Mouse (Mus musculus) CH12.LX (cell line): ENCODE data around the gene Kif6. TPM values are rescaled to one million over a fixed set of nuclear protein-coding genes. Genes with fewer than 3 reads are reported as not detected.
A peak's percentile ranks its signal among the peaks of the same experiment; 100 is the strongest.

Experiments
- DNase-seq: peaks from one replicate; pipeline ENCODE4 v3.0.0-alpha.2; 2013; ENCODE audit errors: extremely low read depth
- H3K27ac ChIP-seq: 2 replicates; pipeline ENCODE4 v1.5.1; 2012; ENCODE audit warnings: low read depth, mild to moderate bottlenecking, control low read depth, moderate library complexity; ENCODE audit not compliant: insufficient read depth
- H3K27me3 ChIP-seq: replicated peaks from 2 replicates; pipeline ENCODE3; 2012; ENCODE audit warnings: inconsistent platforms
- H3K36me3 ChIP-seq, 2 experiments: replicated peaks in 1 of 2; 2 replicates each; pipeline versions ENCODE3 to v1.6.1; 2012; ENCODE audit warnings: inconsistent platforms in 1 of 2, low read length in 1 of 2, mild to moderate bottlenecking in 1 of 2, mixed read lengths in 1 of 2, moderate library complexity in 1 of 2; ENCODE audit not compliant: control insufficient read depth in 1 of 2, insufficient read depth in 1 of 2
- H3K4me1 ChIP-seq, 2 experiments: 2 replicates each; pipeline ENCODE4 v1.6.1; 2012; ENCODE audit warnings: inconsistent platforms in 1 of 2, moderate library complexity in 1 of 2; ENCODE audit not compliant: insufficient read depth in 2 of 2, control insufficient read depth in 1 of 2
- H3K4me2 ChIP-seq: 2 replicates; pipeline ENCODE4 v1.6.1; 2012; ENCODE audit warnings: low read depth, mild to moderate bottlenecking, control low read depth; ENCODE audit not compliant: poor library complexity, insufficient read depth, severe bottlenecking
- H3K4me3 ChIP-seq, 3 experiments: fragments of 150-350 bp in 1 of 3; sonication (generic) in 1 of 3; replicated peaks in 1 of 3; 2 replicates each; pipeline versions ENCODE3 to v1.5.1; 2011 to 2012; ENCODE audit warnings: low read depth in 2 of 3, low read length in 2 of 3, mild to moderate bottlenecking in 2 of 3, moderate library complexity in 2 of 3, control low read depth in 1 of 3, improper control_type of control experiment in 1 of 3, inconsistent platforms in 1 of 3, mixed read lengths in 1 of 3; ENCODE audit not compliant: poor library complexity in 1 of 3
- H3K79me2 ChIP-seq: replicated peaks from 2 replicates; pipeline ENCODE4 v1.6.1; 2012; ENCODE audit warnings: mild to moderate bottlenecking, moderate library complexity; ENCODE audit not compliant: control insufficient read depth, poor library complexity, insufficient read depth, severe bottlenecking; ENCODE audit errors: extremely low read depth
- H3K9ac ChIP-seq: 2 replicates; pipeline ENCODE4 v1.6.1; 2012; ENCODE audit warnings: low read depth, mild to moderate bottlenecking, control low read depth, moderate library complexity; ENCODE audit not compliant: insufficient read depth
- H3K9me3 ChIP-seq: replicated peaks from 2 replicates; pipeline ENCODE3; 2012; ENCODE audit warnings: low read length, inconsistent platforms, mixed read lengths
- CHD2 ChIP-seq: IDR thresholded peaks from 2 replicates; pipeline ENCODE4 v1.6.1; 2011; ENCODE audit warnings: low read length, improper control_type of control experiment
- CTCF ChIP-seq, 2 experiments: IDR thresholded peaks in 1 of 2; conservative IDR thresholded peaks in 1 of 2; 2 replicates each; pipeline ENCODE4 v1.5.1; 2011 to 2012; ENCODE audit warnings: low read depth in 2 of 2, low read length in 2 of 2, improper control_type of control experiment in 1 of 2, inconsistent platforms in 1 of 2, mild to moderate bottlenecking in 1 of 2, moderate library complexity in 1 of 2
- GABPA ChIP-seq: IDR thresholded peaks from 2 replicates; pipeline ENCODE4 v1.6.1; 2012; ENCODE audit warnings: low read depth, low read length, improper control_type of control experiment, inconsistent platforms; ENCODE audit not compliant: insufficient replicate concordance
- HCFC1 ChIP-seq: IDR thresholded peaks from 2 replicates; pipeline ENCODE4 v1.6.1; 2012; ENCODE audit warnings: low read depth, mild to moderate bottlenecking, inconsistent platforms, low read length, improper control_type of control experiment
- IRF4 ChIP-seq: IDR thresholded peaks from 2 replicates; pipeline ENCODE4 v1.6.1; 2014; ENCODE audit warnings: low read depth, mild to moderate bottlenecking, inconsistent platforms, low read length, improper control_type of control experiment
- JUN ChIP-seq: IDR thresholded peaks from 2 replicates; pipeline ENCODE4 v1.6.1; 2011; ENCODE audit warnings: low read depth, mild to moderate bottlenecking, low read length, improper control_type of control experiment, moderate library complexity; ENCODE audit not compliant: insufficient read depth
- JUND ChIP-seq: conservative IDR thresholded peaks from 2 replicates; pipeline ENCODE4 v1.6.1; 2011; ENCODE audit warnings: low read depth, low read length, improper control_type of control experiment
- MAFK ChIP-seq: IDR thresholded peaks from 2 replicates; pipeline ENCODE4 v1.6.1; 2011; ENCODE audit warnings: low read length, improper control_type of control experiment; ENCODE audit not compliant: insufficient replicate concordance
- MAX ChIP-seq: IDR thresholded peaks from 2 replicates; pipeline ENCODE4 v1.6.1; 2011; ENCODE audit warnings: low read length, improper control_type of control experiment
- MAZ ChIP-seq: IDR thresholded peaks from 2 replicates; pipeline ENCODE4 v1.6.1; 2012; ENCODE audit warnings: low read depth, mild to moderate bottlenecking, inconsistent platforms, low read length, improper control_type of control experiment, moderate library complexity
- MEF2A ChIP-seq: IDR thresholded peaks from 2 replicates; pipeline ENCODE4 v1.6.1; 2014; ENCODE audit warnings: low read depth, mild to moderate bottlenecking, inconsistent platforms, low read length, improper control_type of control experiment, borderline replicate concordance
- NELFE ChIP-seq: IDR thresholded peaks from 2 replicates; pipeline ENCODE4 v1.6.1; 2011; ENCODE audit warnings: low read depth, low read length, improper control_type of control experiment
- NRF1 ChIP-seq: IDR thresholded peaks from 2 replicates; pipeline ENCODE4 v1.6.1; 2014; ENCODE audit warnings: low read depth, mild to moderate bottlenecking, inconsistent platforms, low read length, improper control_type of control experiment, moderate library complexity
- PAX5 ChIP-seq: IDR thresholded peaks from 2 replicates; pipeline ENCODE4 v1.6.1; 2012; ENCODE audit warnings: low read length, inconsistent platforms, mixed read lengths
- POLR2AphosphoS2 ChIP-seq: IDR thresholded peaks from 2 replicates; pipeline ENCODE4 v1.6.1; 2011; ENCODE audit warnings: low read depth, low read length, improper control_type of control experiment
- SIN3A ChIP-seq: IDR thresholded peaks from 2 replicates; pipeline ENCODE4 v1.6.1; 2012; ENCODE audit warnings: low read length, improper control_type of control experiment, inconsistent platforms
- SMC3 ChIP-seq: IDR thresholded peaks from 2 replicates; pipeline ENCODE4 v1.6.1; 2011; ENCODE audit warnings: low read depth, low read length, improper control_type of control experiment
- TBP ChIP-seq: conservative IDR thresholded peaks from 2 replicates; pipeline ENCODE4 v1.6.1; 2011; ENCODE audit warnings: low read depth, low read length, improper control_type of control experiment
- UBTF ChIP-seq: IDR thresholded peaks from 2 replicates; pipeline ENCODE4 v1.6.1; 2012; ENCODE audit warnings: low read depth, mild to moderate bottlenecking, inconsistent platforms, low read length, improper control_type of control experiment, moderate library complexity
- ZC3H11A ChIP-seq: IDR thresholded peaks from 2 replicates; pipeline ENCODE4 v1.6.1; 2012; ENCODE audit warnings: low read depth, mild to moderate bottlenecking, inconsistent platforms, low read length, improper control_type of control experiment
- ZNF384 ChIP-seq: IDR thresholded peaks from 2 replicates; pipeline ENCODE4 v1.6.1; 2012; ENCODE audit warnings: low read depth, low read length, improper control_type of control experiment, inconsistent platforms
- dilution Hi-C: fragments of 300-500 bp; cut with MboI; formaldehyde crosslinking; loops from 2 replicates; pipeline ENCODE4 v1.14.3; 2020; ENCODE audit warnings: low sequenced_read_pairs; ENCODE audit not compliant: extremely low pct_unique_long_range_greater_than_20kb, extremely low pct_ligation_motif_present
- in situ Hi-C: fragments of 300-500 bp; cut with MboI; formaldehyde crosslinking; loops from 3 replicates; pipeline ENCODE4 v1.14.3; 2019; ENCODE audit warnings: low sequenced_read_pairs, low pct_ligation_motif_present, low pct_unique_long_range_greater_than_20kb, mixed read lengths
- polyA plus RNA-seq: library from polyadenylated mRNA; unstranded; fragments of >175 nt; gene quantifications from 2 replicates; pipeline ENCODE4 v1.2.1, GENCODE M21; 2012; ENCODE audit warnings: low read depth; ENCODE audit not compliant: insufficient read length
- total RNA-seq, 2 experiments: library from RNA; depleted of rRNA; stranded (reverse); fragments of 300-350 nt in 1 of 2; fragments of >200 nt in 1 of 2; gene quantifications; 2 replicates each; pipeline ENCODE4 v1.2.3; 2012 to 2014

Kif6 gene
- total and polyA plus RNA-seq, 3 experiments = not detected

DNA sequence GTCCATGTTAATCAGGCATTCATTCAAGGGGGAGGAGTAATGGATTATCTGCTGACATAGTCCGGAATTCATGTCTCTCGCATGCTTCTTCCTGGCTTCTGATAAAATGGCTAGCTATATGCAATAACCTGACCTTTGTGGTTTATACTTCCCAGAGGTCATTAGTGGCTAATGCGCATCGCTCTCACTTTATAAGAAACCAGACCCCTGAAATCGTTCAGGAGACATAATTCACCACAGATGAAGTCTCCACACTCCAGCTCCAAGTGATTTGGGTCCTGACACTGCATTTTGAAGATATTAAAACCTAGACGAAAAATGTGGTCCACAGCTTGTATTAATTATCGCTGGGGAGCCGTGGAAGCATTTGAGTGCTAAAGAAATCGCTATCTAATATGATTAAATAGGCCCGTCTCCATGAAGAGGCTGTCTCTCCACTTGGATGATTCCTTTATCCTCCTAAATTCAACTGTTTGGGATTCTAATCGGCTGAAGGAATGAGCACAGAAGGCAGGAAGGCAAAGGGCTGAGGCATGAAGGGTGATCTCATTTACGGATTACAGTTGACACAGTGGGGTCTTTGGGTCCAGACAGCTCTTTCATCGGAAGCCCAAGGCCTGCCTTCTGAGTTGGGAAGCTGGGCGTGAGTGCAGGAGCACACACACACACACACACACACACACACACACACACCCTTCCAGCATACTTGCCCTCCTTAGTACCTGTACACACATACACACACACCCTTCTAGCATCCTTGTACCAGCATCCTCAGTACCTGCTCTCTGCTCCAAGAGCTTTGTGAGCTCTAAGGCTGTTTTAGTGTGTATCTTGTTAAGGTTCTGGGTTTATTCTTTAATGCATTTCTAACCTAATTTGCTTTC is 128.9 kb downstream of the Kif6 start:
- DNase-seq = no peak
- H3K4me2 ChIP-seq = no peak overlapping the region
- no peak overlapping the region for H3K27ac ChIP-seq
- TF ChIP-seq HCFC1 = no peak
- no peak for TF ChIP-seq JUN
- TF ChIP-seq ZC3H11A = no peak
- TF ChIP-seq SIN3A = no peak
- TF ChIP-seq SMC3 = no peak
- no peak for TF ChIP-seq POLR2AphosphoS2
- no peak for TF ChIP-seq CHD2
- no peak for TF ChIP-seq MAX
- no peak for TF ChIP-seq MAFK
- no peak for TF ChIP-seq PAX5
- TF ChIP-seq NRF1 = no peak
- TF ChIP-seq GABPA = no peak
- no peak for TF ChIP-seq MAZ
- H3K36me3 ChIP-seq = no peaks in the 10 kb centered on the region
- no peak overlapping the region for H3K9ac ChIP-seq
- H3K27me3 ChIP-seq = peaks cover 6% of the 10 kb centered on the region
- peaks cover 9% of the 10 kb centered on the region for H3K9me3 ChIP-seq
- dilution Hi-C loops (no loop called here), in situ Hi-C loops (no loop called here)
- peaks cover 3 to 15% of the 10 kb centered on the region in 2 experiments; a peak in 3 of 4 replicates for H3K4me1 ChIP-seq
- no peak overlapping the region for H3K4me3 ChIP-seq
- H3K79me2 ChIP-seq = no peaks in the 10 kb centered on the region

- Histone ChIP-seq H3K4me3 (no peak overlapping the region), H3K4me1 (no peaks in the 10 kb centered on the region), H3K27ac (no peak overlapping the region), H3K79me2 (no peaks in the 10 kb centered on the region), H3K4me2 (no peak overlapping the region), H3K36me3 (no peaks in the 10 kb centered on the region), H3K9me3 (peaks cover 14% of the 10 kb centered on the region), H3K27me3 (peaks cover 26% of the 10 kb centered on the region), H3K9ac (no peak overlapping the region)
- peak; percentile 8 for DNase-seq
- dilution Hi-C loops = no loop called here
- in situ Hi-C loops = no loop called here
- TF ChIP-seq ZNF384 (no peak), IRF4 (no peak), UBTF (no peak), NELFE (no peak), JUND (no peak), TBP (no peak), SMC3 (no peak), ZC3H11A (no peak), CTCF (conservative IDR thresholded peaks at IDR 0.05 in 1 of 2, IDR thresholded peaks at IDR 0.05 in 1 of 2; ENCODE audit: low read depth in 2 of 2, low read length in 2 of 2) (no peak), MEF2A (no peak), MAX (no peak), HCFC1 (no peak), PAX5 (no peak)
These were observed 136.0 kb downstream of the Kif6 start for GRCm38 (mm10) chr17:49750889-49751324.
